Mouse (Mus musculus): Measurements from ENCODE around the gene Thumpd3. TPM values are rescaled to one million over a fixed set of nuclear protein-coding genes. Genes with fewer than 3 reads are reported as not detected.
A peak's percentile ranks its signal among the peaks of the same experiment; 100 is the strongest.

Thumpd3 gene
- polyA plus RNA-seq, 1 experiment = 5.4 TPM

DNA sequence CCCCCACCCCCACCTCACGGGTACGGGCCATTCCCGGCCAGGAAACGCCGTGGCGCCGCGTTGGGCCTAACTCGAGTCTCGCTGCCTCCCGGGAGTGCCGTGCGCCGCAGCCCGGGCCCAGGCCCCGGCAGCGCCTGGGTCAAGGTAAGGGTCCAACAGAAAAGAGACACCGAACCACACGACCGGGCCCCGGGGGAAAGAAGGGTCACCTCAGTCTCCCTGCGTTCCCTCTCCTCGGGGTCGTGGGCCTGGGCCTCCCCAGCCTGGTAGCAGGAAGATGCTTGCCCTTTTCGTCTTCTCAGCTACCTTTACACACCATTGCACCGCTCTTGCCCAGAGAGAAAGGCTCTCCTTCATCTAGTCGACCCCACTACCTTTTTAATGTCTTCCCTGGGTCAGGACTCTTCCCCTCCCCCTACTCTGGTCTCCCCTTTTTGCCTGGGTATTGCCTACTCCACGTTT lies 31.6 kb downstream of the Thumpd3 start:
- Histone ChIP-seq H3K4me1 (ENCODE audit: control insufficient read depth, insufficient read depth, insufficient read length, low read length) (peaks cover 3% of the 10 kb centered on the region; the same call in 1 of the 2 replicates), H3K36me3 (ENCODE audit: control insufficient read depth, insufficient read depth, low read length) (0 out of 2 replicates have a peak, but pooled peaks cover 1% of the 10 kb centered on the region), H3K4me3 (ENCODE audit: low read depth, low read length) (peak overlapping the region; percentile 94), H3K27ac (ENCODE audit: insufficient read depth, low read depth, low read length) (peak overlapping the region; percentile 96), H3K27me3 (ENCODE audit: control insufficient read depth, insufficient read depth, low read length) (no peaks in the 10 kb centered on the region)
- TF ChIP-seq POLR2A (IDR thresholded peaks at IDR 0.05; ENCODE audit: low read depth, low read length) (peak; percentile 68; the same call in 1 of the 2 replicates), CTCF (IDR thresholded peaks at IDR 0.05; ENCODE audit: extremely low read depth, insufficient read length, insufficient replicate concordance, low read depth, low read length) (no peak)
- under 1% methylated on average over 28 of the region's 28 CpGs for WGBS

DNA sequence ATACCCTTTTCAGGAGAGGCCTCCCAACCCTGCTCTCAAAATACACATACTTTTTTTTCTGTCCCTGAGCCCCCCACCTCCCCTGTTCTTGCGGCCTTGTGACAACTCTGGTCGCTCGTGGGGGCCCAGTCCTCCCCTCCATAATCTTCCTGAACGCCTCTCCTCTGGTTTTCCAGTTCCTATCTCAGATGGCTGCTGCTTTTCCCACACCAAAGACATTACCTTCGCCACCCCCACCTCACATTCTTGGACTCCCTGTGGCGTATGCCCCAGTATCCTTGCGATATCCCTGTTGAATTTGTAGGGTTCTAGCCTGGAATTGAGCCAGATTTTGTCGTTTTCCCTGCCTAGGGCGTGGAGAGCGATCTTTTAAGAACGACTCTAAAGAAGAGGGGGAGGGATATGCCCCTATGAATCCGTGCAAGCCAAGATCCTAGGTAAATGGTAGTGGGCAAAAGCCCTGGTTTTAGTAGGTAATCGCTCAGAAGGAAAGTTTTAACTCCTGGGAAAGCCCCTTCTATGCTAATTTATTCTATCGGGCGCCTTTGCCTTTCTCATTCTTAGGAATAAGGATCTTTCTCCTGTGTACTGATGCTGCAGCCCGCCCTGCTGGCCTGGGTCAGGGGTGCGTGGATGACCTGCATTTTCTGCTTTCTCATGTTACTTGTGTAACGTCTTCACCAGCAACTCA lies 32.2 kb downstream of the Thumpd3 start:
- peak overlapping the region; percentile 96 for H3K27ac ChIP-seq (ENCODE audit: insufficient read depth, low read depth, low read length)
- TF ChIP-seq POLR2A (IDR thresholded peaks at IDR 0.05; ENCODE audit: low read depth, low read length) (no peak), CTCF (IDR thresholded peaks at IDR 0.05; ENCODE audit: extremely low read depth, insufficient read length, insufficient replicate concordance, low read depth, low read length) (no peak)
- WGBS = under 1% methylated on average over 18 of the region's 18 CpGs

DNA sequence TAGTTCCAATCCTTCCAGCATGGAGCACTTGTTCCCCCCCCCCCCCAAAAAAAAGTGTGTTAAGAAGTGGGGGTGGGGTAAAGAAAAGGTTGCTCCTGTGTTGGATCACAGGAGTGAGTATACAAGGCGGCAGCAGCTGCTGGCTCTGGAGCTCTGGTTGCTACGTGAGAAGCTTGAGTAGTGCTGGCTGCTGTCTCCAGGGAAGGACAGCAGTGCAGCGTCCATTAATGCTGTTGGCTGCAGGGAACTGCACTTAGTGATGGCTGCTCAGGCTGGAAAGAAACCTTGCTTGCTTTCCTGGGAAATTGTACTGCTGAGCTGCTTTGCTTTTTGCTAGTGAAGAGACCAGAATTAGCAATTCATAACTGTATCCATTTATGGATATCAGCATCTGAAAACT lies 33.5 kb downstream of the Thumpd3 start:
- peaks cover 4% of the 10 kb centered on the region for H3K4me1 ChIP-seq (ENCODE audit: control insufficient read depth, insufficient read depth, insufficient read length, low read length)
- under 1% methylated on average over 3 of the region's 3 CpGs for WGBS
- TF ChIP-seq CTCF (IDR thresholded peaks at IDR 0.05; ENCODE audit: extremely low read depth, insufficient read length, insufficient replicate concordance, low read depth, low read length) (no peak), POLR2A (IDR thresholded peaks at IDR 0.05; ENCODE audit: low read depth, low read length) (no peak)
- H3K27ac ChIP-seq (ENCODE audit: insufficient read depth, low read depth, low read length) = 0 out of 2 replicates have a peak overlapping the region, but pooled peaks have one; percentile 23
- 0 out of 2 replicates have a peak, but pooled peaks cover under 1% of the 10 kb centered on the region for H3K36me3 ChIP-seq (ENCODE audit: control insufficient read depth, insufficient read depth, low read length)
- H3K4me3 ChIP-seq (ENCODE audit: low read depth, low read length) = peak overlapping the region; percentile 37
- no peaks in the 10 kb centered on the region for H3K27me3 ChIP-seq (ENCODE audit: control insufficient read depth, insufficient read depth, low read length)

More for the DNA sequence above, 32.2 kb downstream of the Thumpd3 start:
- Histone ChIP-seq H3K4me1 (ENCODE audit: control insufficient read depth, insufficient read depth, insufficient read length, low read length) (peaks cover 3% of the 10 kb centered on the region; the same call in 1 of the 2 replicates), H3K4me3 (ENCODE audit: low read depth, low read length) (peak overlapping the region; percentile 94), H3K36me3 (ENCODE audit: control insufficient read depth, insufficient read depth, low read length) (0 out of 2 replicates have a peak, but pooled peaks cover 1% of the 10 kb centered on the region), H3K27me3 (ENCODE audit: control insufficient read depth, insufficient read depth, low read length) (no peaks in the 10 kb centered on the region)

DNA sequence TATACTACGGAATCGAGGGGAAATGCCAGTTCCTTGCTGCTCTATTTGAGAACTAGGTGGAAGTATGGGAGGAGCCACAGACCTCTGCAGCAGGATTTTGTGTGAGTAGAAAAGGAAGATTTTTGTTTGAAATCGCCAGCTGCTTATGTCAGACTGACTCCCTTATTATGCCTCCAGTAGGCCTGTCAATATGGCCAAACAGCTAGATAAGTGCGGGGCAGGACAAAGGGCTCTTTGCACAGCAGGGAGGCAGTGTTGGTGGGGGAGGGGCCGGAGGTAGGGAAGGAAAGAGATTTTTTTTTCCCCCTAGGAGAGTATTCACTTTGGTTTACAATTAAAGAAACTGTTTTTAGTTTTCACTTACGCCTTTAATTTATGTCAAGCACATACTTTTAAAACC lies 36.2 kb downstream of the Thumpd3 start:
- H3K4me3 ChIP-seq (ENCODE audit: low read depth, low read length) = no peak overlapping the region
- H3K4me1 ChIP-seq (ENCODE audit: control insufficient read depth, insufficient read depth, insufficient read length, low read length) = peaks cover 6% of the 10 kb centered on the region
- H3K36me3 ChIP-seq (ENCODE audit: control insufficient read depth, insufficient read depth, low read length) = peaks cover 2% of the 10 kb centered on the region; the same call in 1 of the 2 replicates
- peak overlapping the region; percentile 64 for H3K27ac ChIP-seq (ENCODE audit: insufficient read depth, low read depth, low read length)
- TF ChIP-seq POLR2A (IDR thresholded peaks at IDR 0.05; ENCODE audit: low read depth, low read length) = no peak
- no peaks in the 10 kb centered on the region for H3K27me3 ChIP-seq (ENCODE audit: control insufficient read depth, insufficient read depth, low read length)
- WGBS = 12% methylated on average over 6 of the region's 6 CpGs

DNA sequence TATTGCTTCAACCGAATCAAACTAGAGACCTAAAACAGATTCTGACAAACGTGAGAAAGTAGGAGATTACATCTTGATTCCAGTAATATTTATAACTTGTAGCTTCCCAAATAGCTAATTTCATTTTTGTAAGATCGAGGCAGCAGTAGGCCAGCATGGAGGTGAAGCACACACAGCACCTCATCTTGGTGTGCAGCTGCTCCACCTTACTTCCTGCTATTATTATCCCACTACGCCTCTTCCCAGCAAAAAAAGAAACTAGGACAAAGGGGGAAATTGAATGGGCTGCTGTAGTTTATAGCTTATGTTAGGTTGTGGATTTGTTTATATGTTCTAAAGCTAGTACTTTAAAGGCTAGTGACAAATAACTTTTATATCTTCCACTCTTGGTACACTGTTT lies 38.6 kb downstream of the Thumpd3 start:
- Histone ChIP-seq H3K27ac (ENCODE audit: insufficient read depth, low read depth, low read length) (no peak overlapping the region), H3K27me3 (ENCODE audit: control insufficient read depth, insufficient read depth, low read length) (no peaks in the 10 kb centered on the region), H3K36me3 (ENCODE audit: control insufficient read depth, insufficient read depth, low read length) (peaks cover 2% of the 10 kb centered on the region; the same call in 1 of the 2 replicates), H3K4me3 (ENCODE audit: low read depth, low read length) (no peak overlapping the region), H3K4me1 (ENCODE audit: control insufficient read depth, insufficient read depth, insufficient read length, low read length) (peaks cover 6% of the 10 kb centered on the region)
- TF ChIP-seq POLR2A (IDR thresholded peaks at IDR 0.05; ENCODE audit: low read depth, low read length) (no peak), CTCF (IDR thresholded peaks at IDR 0.05; ENCODE audit: extremely low read depth, insufficient read length, insufficient replicate concordance, low read depth, low read length) (no peak)
- WGBS = 8% methylated on average over 4 of the region's 4 CpGs

DNA sequence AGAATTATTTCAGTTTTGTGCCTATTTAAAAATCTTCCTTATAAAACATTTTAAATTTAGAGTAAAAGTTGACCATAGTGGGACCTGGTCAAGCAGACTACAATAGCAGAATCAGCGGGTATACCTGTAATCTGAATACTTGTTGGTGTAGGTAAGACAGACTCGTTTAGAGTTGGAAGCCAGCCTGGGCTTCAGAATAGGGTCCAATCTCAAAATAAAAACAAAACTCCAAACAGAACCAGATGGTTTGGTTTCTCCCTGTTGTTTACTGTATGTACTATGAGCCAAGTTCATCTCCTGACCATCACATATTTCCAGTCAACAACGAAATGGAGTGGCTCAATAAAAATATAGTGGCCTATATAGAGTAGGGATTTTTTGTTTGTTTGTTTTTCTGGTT lies 47.2 kb downstream of the Thumpd3 start:
- 49% methylated on average over 3 of the region's 3 CpGs for WGBS

DNA sequence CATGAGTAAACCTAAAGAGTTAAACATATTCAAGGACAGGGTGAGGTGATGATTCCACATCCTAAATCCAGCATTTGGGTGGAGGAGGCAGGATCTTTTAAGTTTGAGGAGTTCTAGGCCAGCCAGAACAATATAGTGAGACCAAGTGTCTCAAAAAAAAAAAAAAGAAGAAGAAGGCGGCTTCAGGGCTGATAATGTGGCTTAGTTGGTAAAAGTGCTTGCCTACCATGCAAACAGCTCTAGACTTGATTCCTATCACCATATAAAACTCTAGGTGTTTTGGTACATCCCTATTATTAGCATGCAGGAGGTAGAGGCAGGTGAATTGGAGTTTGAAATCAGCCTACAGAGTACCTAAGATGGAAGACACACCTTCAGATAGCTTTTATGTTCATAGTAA lies 49.5 kb downstream of the Thumpd3 start:
- TF ChIP-seq CTCF (IDR thresholded peaks at IDR 0.05; ENCODE audit: extremely low read depth, insufficient read length, insufficient replicate concordance, low read depth, low read length) = no peak
- TF ChIP-seq POLR2A (IDR thresholded peaks at IDR 0.05; ENCODE audit: low read depth, low read length) = no peak
- 80% methylated on average over 1 of the region's 1 CpGs for WGBS
- no peaks in the 10 kb centered on the region for H3K4me1 ChIP-seq (ENCODE audit: control insufficient read depth, insufficient read depth, insufficient read length, low read length)
- H3K36me3 ChIP-seq (ENCODE audit: control insufficient read depth, insufficient read depth, low read length) = no peaks in the 10 kb centered on the region; the same call in 1 of the 2 replicates
- no peak overlapping the region for H3K27ac ChIP-seq (ENCODE audit: insufficient read depth, low read depth, low read length)
- no peaks in the 10 kb centered on the region for H3K27me3 ChIP-seq (ENCODE audit: control insufficient read depth, insufficient read depth, low read length)
- H3K4me3 ChIP-seq (ENCODE audit: low read depth, low read length) = no peak overlapping the region

More for the DNA sequence above, 47.2 kb downstream of the Thumpd3 start:
- no peak for TF ChIP-seq POLR2A (IDR thresholded peaks at IDR 0.05; ENCODE audit: low read depth, low read length)
- TF ChIP-seq CTCF (IDR thresholded peaks at IDR 0.05; ENCODE audit: extremely low read depth, insufficient read length, insufficient replicate concordance, low read depth, low read length) = no peak
- Histone ChIP-seq H3K36me3 (ENCODE audit: control insufficient read depth, insufficient read depth, low read length) (peaks cover 1% of the 10 kb centered on the region; the same call in 1 of the 2 replicates), H3K4me3 (ENCODE audit: low read depth, low read length) (no peak overlapping the region), H3K27ac (ENCODE audit: insufficient read depth, low read depth, low read length) (no peak overlapping the region), H3K4me1 (ENCODE audit: control insufficient read depth, insufficient read depth, insufficient read length, low read length) (no peaks in the 10 kb centered on the region), H3K27me3 (ENCODE audit: control insufficient read depth, insufficient read depth, low read length) (no peaks in the 10 kb centered on the region)
